Mouse (Mus musculus): ENCODE data around the gene Kcnq1.

DNA sequence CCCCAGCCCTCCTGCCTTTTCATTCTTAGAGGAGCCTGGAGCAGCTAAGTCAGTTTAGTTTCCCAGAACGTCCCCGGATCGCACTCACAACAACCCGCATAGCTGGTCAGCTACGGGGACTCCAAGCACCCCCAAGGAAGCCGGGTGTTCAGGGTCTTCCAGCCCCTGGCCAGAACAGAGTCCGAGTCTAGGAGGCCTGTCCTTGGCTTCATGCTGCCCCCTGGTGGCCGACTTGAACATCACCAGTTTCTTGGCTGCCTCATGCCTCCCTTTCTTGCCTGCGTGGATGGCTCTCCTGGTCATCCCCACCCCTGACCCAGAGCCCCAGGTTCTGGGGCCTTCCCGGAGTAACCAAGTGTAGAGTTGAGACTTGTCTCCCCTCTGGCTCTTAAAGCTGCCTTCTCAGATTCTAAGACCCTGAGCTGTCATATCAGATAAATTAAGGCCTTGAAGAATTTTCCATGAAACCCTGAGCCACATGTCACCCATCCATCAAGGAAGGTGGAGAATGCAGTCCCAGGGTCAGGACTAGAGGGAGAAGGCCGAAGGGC lies 357.8 kb downstream of the Kcnq1 start:
- no peak for TF ChIP-seq GATA1 (IDR thresholded peaks at IDR 0.05; ENCODE audit: borderline replicate concordance, low read length)
- no peak for TF ChIP-seq FLI1 (IDR thresholded peaks at IDR 0.05; ENCODE audit: low read length)
